Mouse (Mus musculus) midbrain, embryonic 14.5 days (tissue): Measurements from ENCODE around the gene Psen1. TPM values are rescaled to one million over a fixed set of nuclear protein-coding genes. Genes with fewer than 3 reads are reported as not detected.

Experiments used
- ATAC-seq: fragments of 200-750 bp; cut with Nextera tagmentation; 2 replicates; pipeline ENCODE4 v1.8.0; 2017; ENCODE audit warnings: moderate number of reproducible peaks, moderate library complexity; ENCODE audit not compliant: low FRiP score, low TSS enrichment
- DNase-seq: peaks from one replicate; pipeline ENCODE4 v3.0.0-alpha.2; 2015
- H3K27ac ChIP-seq: fragments of 300-500 bp; sonication (generic); replicated peaks from 2 replicates; pipeline ENCODE4 v1.5.1; 2014; ENCODE audit warnings: mild to moderate bottlenecking, low read depth, low read length, moderate library complexity
- H3K27me3 ChIP-seq: fragments of 300-500 bp; sonication (generic); 2 replicates; pipeline ENCODE4 v1.6.1; 2014; ENCODE audit warnings: low read length, control low read depth, mixed read lengths; ENCODE audit not compliant: control insufficient read depth, insufficient read depth
- H3K36me3 ChIP-seq: fragments of 300-500 bp; sonication (generic); 2 replicates; pipeline ENCODE4 v1.6.1; 2014; ENCODE audit warnings: low read length, control low read depth; ENCODE audit not compliant: control insufficient read depth, insufficient read depth
- H3K4me1 ChIP-seq: fragments of 300-500 bp; sonication (generic); 2 replicates; pipeline ENCODE4 v1.6.1; 2014; ENCODE audit warnings: mild to moderate bottlenecking, antibody characterized with exemption, low read length, control low read depth; ENCODE audit not compliant: control insufficient read depth, insufficient read depth
- H3K4me2 ChIP-seq: fragments of 300-500 bp; sonication (generic); 2 replicates; pipeline ENCODE4 v1.6.1; 2014; ENCODE audit warnings: mild to moderate bottlenecking, low read length, moderate library complexity
- H3K4me3 ChIP-seq: fragments of 300-500 bp; sonication (generic); replicated peaks from 2 replicates; pipeline ENCODE4 v1.5.1; 2014; ENCODE audit warnings: low read depth, low read length
- H3K9ac ChIP-seq: fragments of 300-500 bp; sonication (generic); replicated peaks from 2 replicates; pipeline ENCODE4 v1.6.1; 2014; ENCODE audit warnings: mild to moderate bottlenecking, low read length, moderate library complexity
- H3K9me3 ChIP-seq: fragments of 300-500 bp; sonication (generic); 2 replicates; pipeline ENCODE4 v1.6.1; 2016; ENCODE audit warnings: low read length, control low read depth, mixed read lengths; ENCODE audit not compliant: control insufficient read depth
- WGBS: fragments of 180-500 bp; shearing (Covaris S2); extraction: QIAGEN DNeasy Blood & Tissue Kit; methylation state at CpG from one replicate; pipeline ENCODE4 v1.1.7; 2014; 5-methylcytosine and 5-hydroxymethylcytosine counted together
- polyA plus RNA-seq: library from polyadenylated mRNA; unstranded; fragments of >200 nt; fragmentation: Nextera tagmentation; extraction: Ambion mirVana; gene quantifications from 2 replicates; pipeline ENCODE4 v1.2.1, GENCODE M21; 2014

The Psen1 gene
- polyA plus RNA-seq, 1 experiment from 2014 or later, result 77.9 TPM

- DNase-seq (no peak), ATAC-seq (no peak)
- H3K9me3 ChIP-seq, result no peaks in the 10 kb centered on the region
- H3K4me2 ChIP-seq, result peak overlapping the region; percentile 77
- H3K27ac ChIP-seq, result no peak overlapping the region
- H3K36me3 ChIP-seq, result 0 out of 2 replicates have a peak, but pooled peaks cover 7% of the 10 kb centered on the region
- H3K4me1 ChIP-seq, result peaks cover 14% of the 10 kb centered on the region
- H3K4me3 ChIP-seq, result peak overlapping the region; percentile 98
- H3K27me3 ChIP-seq, result no peaks in the 10 kb centered on the region
- WGBS, result 35% methylated on average over 6 of the region's 6 CpGs
- peak overlapping the region; percentile 86 for H3K9ac ChIP-seq
These were observed 1.1 kb downstream of the Psen1 start for GRCm38 (mm10) chr12:83689087-83689432.

GRCm38 (mm10) chr12:83694011-83694410 is 6.1 kb downstream of the Psen1 start:
- no peak overlapping the region for H3K4me3 ChIP-seq
- 95% methylated on average over 5 of the region's 5 CpGs for WGBS
- H3K27ac ChIP-seq, result no peak overlapping the region
- no peak for DNase-seq
- peaks cover 11% of the 10 kb centered on the region for H3K4me1 ChIP-seq
- H3K4me2 ChIP-seq, result no peak overlapping the region
- no peak for ATAC-seq
- H3K9ac ChIP-seq, result no peak overlapping the region
- H3K27me3 ChIP-seq, result no peaks in the 10 kb centered on the region
- H3K9me3 ChIP-seq, result no peaks in the 10 kb centered on the region
- H3K36me3 ChIP-seq, result 0 out of 2 replicates have a peak, but pooled peaks cover 4% of the 10 kb centered on the region

GRCm38 (mm10) chr12:83694669-83695068 is 6.7 kb downstream of the Psen1 start:
- Histone ChIP-seq H3K4me3 (no peak overlapping the region), H3K36me3 (peaks cover 9% of the 10 kb centered on the region), H3K9me3 (no peaks in the 10 kb centered on the region), H3K4me2 (no peak overlapping the region), H3K27me3 (no peaks in the 10 kb centered on the region), H3K27ac (no peak overlapping the region), H3K4me1 (peaks cover 4% of the 10 kb centered on the region; the same call in 1 of the 2 replicates), H3K9ac (no peak overlapping the region)
- 96% methylated on average over 3 of the region's 3 CpGs for WGBS
- DNase-seq, result no peak
- ATAC-seq, result no peak

GRCm38 (mm10) chr12:83698637-83699036 is 10.7 kb downstream of the Psen1 start:
- no peak overlapping the region for H3K4me2 ChIP-seq
- no peaks in the 10 kb centered on the region for H3K27me3 ChIP-seq
- WGBS, result 84% methylated on average over 4 of the region's 4 CpGs
- H3K36me3 ChIP-seq, result peaks cover 29% of the 10 kb centered on the region
- ATAC-seq, result no peak
- no peak overlapping the region for H3K4me3 ChIP-seq
- no peak overlapping the region for H3K27ac ChIP-seq
- H3K9me3 ChIP-seq, result no peaks in the 10 kb centered on the region
- no peak overlapping the region for H3K9ac ChIP-seq
- no peak for DNase-seq
- no peaks in the 10 kb centered on the region for H3K4me1 ChIP-seq

GRCm38 (mm10) chr12:83701608-83702007 is 13.7 kb downstream of the Psen1 start:
- WGBS, result 94% methylated on average over 7 of the region's 7 CpGs
- no peak for DNase-seq
- no peak for ATAC-seq

GRCm38 (mm10) chr12:83702796-83703195 is 14.8 kb downstream of the Psen1 start:
- no peak overlapping the region for H3K27ac ChIP-seq
- H3K4me2 ChIP-seq, result no peak overlapping the region
- no peak for DNase-seq
- ATAC-seq, result no peak
- no peak overlapping the region for H3K4me3 ChIP-seq
- 31% methylated on average over 4 of the region's 4 CpGs for WGBS
- no peaks in the 10 kb centered on the region for H3K4me1 ChIP-seq
- no peaks in the 10 kb centered on the region for H3K9me3 ChIP-seq
- H3K36me3 ChIP-seq, result peaks cover 33% of the 10 kb centered on the region
- H3K27me3 ChIP-seq, result no peaks in the 10 kb centered on the region
- no peak overlapping the region for H3K9ac ChIP-seq

More at GRCm38 (mm10) chr12:83701608-83702007, 13.7 kb downstream of the Psen1 start:
- no peaks in the 10 kb centered on the region for H3K27me3 ChIP-seq
- H3K9ac ChIP-seq, result no peak overlapping the region
- H3K9me3 ChIP-seq, result no peaks in the 10 kb centered on the region
- H3K27ac ChIP-seq, result no peak overlapping the region
- H3K4me3 ChIP-seq, result no peak overlapping the region
- no peak overlapping the region for H3K4me2 ChIP-seq
- no peaks in the 10 kb centered on the region for H3K4me1 ChIP-seq
- peaks cover 29% of the 10 kb centered on the region for H3K36me3 ChIP-seq

- DNase-seq, result no peak
- 95% methylated on average over 4 of the region's 4 CpGs for WGBS
- ATAC-seq, result no peak
- no peaks in the 10 kb centered on the region for H3K9me3 ChIP-seq
- no peak overlapping the region for H3K4me2 ChIP-seq
- H3K4me1 ChIP-seq, result no peaks in the 10 kb centered on the region
- H3K27me3 ChIP-seq, result no peaks in the 10 kb centered on the region
- H3K27ac ChIP-seq, result no peak overlapping the region
- H3K4me3 ChIP-seq, result no peak overlapping the region
- peaks cover 26% of the 10 kb centered on the region for H3K36me3 ChIP-seq
- no peak overlapping the region for H3K9ac ChIP-seq
These were observed 19.0 kb downstream of the Psen1 start for GRCm38 (mm10) chr12:83706951-83707350.

- Histone ChIP-seq H3K9ac (no peak overlapping the region), H3K4me3 (no peak overlapping the region), H3K4me2 (no peak overlapping the region), H3K9me3 (no peaks in the 10 kb centered on the region), H3K4me1 (no peaks in the 10 kb centered on the region), H3K27me3 (no peaks in the 10 kb centered on the region), H3K27ac (no peak overlapping the region), H3K36me3 (peaks cover 35% of the 10 kb centered on the region)
- ATAC-seq (no peak), DNase-seq (no peak)
- 90% methylated on average over 7 of the region's 7 CpGs for WGBS
These were observed 20.5 kb downstream of the Psen1 start for GRCm38 (mm10) chr12:83708160-83709092.

GRCm38 (mm10) chr12:83709934-83710333 is 22.0 kb downstream of the Psen1 start:
- no peak overlapping the region for H3K9ac ChIP-seq
- H3K9me3 ChIP-seq, result no peaks in the 10 kb centered on the region
- no peak for ATAC-seq
- DNase-seq, result no peak
- WGBS, result 93% methylated on average over 2 of the region's 2 CpGs
- no peak overlapping the region for H3K4me3 ChIP-seq
- H3K4me1 ChIP-seq, result no peaks in the 10 kb centered on the region
- H3K27me3 ChIP-seq, result no peaks in the 10 kb centered on the region
- H3K27ac ChIP-seq, result no peak overlapping the region
- H3K4me2 ChIP-seq, result no peak overlapping the region
- peaks cover 46% of the 10 kb centered on the region for H3K36me3 ChIP-seq
